Mouse (Mus musculus): ENCODE data around the gene Zbtb32.

Zbtb32 gene

GRCm38 (mm10) chr7:30564970-30565571, 33.6 kb downstream of the Zbtb32 start, which contains the start of gene Igflr1:
Igflr1 (plus strand) TSS chr7:30565427.
- no peak for DNase-seq

DNA sequence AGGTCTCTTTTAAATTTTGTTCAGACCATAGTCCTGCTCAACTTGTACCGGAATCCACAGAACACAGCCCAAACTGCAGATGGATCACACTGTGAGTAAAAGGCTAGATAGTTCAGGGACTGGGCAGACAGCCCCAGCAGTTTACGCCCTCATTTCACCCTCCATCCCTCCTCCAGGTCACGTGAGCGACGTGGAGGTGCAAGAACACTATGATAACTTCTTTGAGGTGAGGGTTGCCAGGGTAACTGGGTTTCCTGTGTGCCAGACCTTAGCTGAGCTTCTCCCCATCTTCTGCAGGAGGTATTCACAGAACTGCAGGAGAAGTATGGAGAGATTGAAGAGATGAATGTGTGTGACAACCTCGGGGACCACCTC, 34.8 kb downstream of the Zbtb32 start:
- peak; percentile 55 for DNase-seq

DNA sequence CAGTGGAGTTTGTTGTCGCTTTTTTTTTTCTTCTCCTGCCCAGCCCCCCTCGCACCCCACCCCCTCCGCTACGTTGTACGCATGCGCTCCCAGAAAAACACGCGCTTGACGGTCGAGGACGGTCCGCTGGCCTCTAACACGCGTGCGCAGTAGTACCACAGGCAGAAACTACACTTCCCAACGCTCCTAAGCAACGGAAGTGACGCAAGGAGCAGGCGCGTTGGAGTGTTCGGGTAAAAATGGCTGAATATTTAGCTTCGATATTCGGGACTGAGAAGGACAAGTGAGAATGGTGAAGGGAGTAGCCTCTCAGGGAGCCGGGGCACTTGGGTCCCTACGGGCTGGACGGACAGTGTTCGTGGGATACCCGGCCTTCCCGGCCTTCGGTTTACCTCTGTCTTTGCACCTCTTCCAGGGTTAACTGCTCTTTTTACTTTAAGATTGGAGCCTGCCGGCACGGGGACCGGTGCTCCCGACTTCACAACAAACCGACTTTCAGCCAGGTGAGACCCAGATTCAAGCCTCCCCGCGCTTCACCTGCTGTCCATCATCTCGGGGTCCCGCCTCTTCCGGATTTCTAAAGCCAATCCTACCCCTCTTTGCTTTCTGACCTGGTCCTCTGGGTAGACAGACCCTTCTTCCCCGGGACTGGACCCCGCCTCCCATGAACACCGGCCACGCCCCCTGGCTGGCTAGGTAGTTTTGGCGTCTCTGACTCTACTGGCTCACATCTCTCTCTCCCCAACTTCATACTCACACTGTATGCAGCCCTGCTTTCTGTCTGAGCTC, 35.4 kb downstream of the Zbtb32 start, which contains the start of the genes U2af1l4, Gm49396 and Psenen:
TSS of gene U2af1l4 (plus strand) at position 185 of the 789 bp plus-strand sequence.
TSS of gene Gm49396 (plus strand) at position 228 of the 789 bp plus-strand sequence.
TSS of gene Psenen (minus strand) at position 511 of the 789 bp plus-strand sequence.
- peak; percentile 97 for DNase-seq

DNA sequence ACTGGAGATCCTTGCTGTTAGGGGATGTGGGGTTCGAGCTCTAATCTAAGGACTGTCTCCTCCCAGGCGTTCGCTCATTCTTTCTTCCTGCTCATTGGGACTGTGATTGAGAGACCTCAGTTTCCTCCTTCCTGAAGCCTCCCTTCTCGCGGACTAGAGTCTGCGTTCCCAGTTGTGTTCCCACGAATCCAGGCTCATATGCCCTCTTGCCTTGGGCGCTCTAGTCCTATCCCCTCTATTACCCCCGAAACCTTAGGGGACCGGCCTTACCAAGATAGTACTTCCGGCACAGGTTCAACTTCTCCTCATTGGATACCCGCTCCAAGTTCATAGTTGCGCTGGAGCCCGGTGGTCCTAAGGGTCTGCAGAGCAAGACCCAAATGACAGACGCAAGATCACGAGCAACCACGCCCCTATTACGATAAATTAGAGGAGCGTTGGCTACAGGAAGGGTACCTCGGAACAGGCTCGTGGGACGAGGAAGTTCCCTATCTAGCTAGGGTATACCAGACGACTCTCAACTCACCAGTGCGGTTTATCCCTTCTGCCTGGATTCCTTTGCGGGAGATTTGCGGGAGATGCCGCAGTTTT, 36.1 kb downstream of the Zbtb32 start:
- peak; percentile 45 for DNase-seq

DNA sequence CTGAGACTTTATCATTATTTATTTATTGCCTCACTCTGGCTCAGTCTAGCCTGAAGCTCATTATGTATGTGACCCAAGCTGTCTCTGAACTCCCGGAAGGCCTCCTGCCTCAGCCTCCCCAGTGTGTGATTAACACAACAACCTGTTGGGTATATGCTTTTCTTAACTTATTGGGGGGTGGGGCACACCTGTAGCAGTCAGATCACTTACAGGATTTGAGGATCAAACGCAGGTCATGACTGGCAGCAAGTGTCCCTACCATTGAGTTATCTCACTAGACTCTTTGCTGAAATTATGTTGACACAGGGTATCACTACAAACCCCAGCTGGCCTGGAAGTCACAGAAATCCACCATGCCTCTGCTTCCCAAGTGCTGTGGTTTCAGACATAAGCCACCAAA, 38.4 kb downstream of the Zbtb32 start:
- no peak for DNase-seq

GRCm38 (mm10) chr7:30559443-30559954, 39.2 kb downstream of the Zbtb32 start, which contains the start of gene Lin37:
Lin37 (minus strand) TSS chr7:30559838.
- DNase-seq = peak; percentile 92

GRCm38 (mm10) chr7:30558656-30559442, 39.9 kb downstream of the Zbtb32 start:
- DNase-seq = no peak

- no peak for DNase-seq
Measured at GRCm38 (mm10) chr7:30557901-30558514, 40.7 kb downstream of the Zbtb32 start.

DNA sequence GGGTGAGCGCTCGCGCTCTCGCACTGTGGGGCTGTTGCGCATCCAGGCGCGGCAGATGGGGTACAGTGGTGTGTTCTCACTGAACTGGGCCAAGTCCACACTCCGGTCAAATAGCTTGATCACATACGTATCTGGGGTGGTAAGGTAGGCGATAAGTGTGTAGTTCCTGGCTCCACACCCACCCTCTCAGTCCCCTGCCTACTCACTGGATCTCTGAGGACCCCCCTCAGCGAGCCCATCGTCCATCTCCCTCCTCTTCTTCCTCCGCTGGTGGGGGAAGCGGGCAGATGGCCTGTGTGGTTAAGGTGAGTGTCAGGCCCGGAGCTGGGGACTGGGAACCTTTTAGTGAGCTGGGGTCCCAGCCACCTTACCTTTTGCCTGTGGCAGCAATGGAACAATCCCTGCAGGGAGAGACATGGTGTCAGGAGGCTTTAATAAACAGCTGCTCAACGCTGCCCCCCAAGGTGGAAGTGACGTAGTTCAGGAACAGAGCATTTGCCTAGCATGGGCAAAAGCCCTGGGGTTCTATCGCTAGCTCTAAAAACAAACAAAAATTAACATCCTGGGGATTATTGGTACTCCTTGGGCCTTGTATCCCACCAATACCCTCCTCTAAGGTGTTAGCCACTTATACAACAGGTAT, 41.7 kb downstream of the Zbtb32 start:
- peak; percentile 74 for DNase-seq

DNA sequence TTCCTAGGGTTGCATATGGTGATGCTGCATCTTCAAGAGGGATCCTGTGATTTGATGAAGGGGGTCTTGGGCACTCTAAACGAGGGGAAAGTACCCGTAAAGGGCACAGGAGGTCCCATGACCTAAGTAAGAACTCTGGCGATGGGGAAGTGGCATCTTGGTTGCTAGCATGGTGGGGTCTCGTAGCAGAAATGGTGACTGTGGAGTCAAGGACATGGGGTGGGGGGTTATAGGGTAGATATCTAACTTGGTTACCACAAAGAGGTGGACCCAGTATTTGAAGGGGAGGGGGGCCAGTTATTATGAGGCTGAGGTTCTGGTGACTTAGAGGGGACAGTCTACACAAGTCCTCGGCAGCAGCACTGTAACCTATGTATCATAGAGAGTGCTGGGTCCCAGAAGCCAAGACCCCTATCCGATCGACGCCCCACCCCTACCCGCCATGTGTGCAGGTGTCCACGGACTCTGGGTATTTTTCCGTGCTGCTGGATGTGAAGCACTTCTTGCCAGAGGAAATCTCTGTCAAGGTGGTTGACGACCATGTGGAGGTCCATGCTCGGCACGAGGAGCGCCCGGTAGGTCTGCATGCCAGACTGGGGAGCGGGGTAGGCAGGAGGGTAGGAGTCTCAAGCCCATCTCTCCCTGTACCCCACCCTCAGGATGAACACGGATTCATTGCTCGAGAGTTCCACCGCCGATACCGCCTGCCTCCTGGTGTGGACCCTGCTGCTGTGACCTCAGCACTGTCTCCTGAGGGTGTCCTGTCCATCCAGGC, 44.7 kb downstream of the Zbtb32 start:
- no peak for DNase-seq

DNA sequence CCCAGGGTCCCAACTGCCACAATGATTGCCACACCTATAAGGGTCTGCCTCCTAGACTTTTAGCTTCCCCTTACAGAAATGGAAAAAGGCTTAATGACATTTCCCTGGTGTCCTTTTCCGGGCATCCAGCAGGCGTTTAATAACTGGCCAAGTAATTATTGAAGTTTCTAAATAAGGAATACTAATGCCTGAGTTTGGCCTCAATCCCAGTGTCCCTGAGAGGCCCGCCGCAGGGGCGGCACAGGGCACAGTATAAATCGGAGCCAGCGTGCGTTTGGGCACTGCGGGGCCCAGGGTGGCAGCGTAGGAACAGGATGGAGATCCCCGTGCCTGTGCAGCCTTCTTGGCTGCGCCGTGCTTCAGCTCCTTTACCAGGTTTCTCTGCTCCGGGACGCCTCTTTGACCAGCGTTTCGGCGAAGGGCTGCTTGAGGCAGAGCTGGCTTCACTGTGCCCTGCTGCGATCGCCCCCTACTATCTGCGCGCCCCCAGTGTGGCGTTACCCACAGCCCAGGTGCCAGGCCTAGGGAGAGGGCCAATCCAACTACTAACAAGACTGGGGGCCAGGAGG, 45.6 kb downstream of the Zbtb32 start:
- peak; percentile 65 for DNase-seq

GRCm38 (mm10) chr7:30552102-30553020, 46.3 kb downstream of the Zbtb32 start, which contains the start of the genes Hspb6 and Proser3:
Hspb6 (plus strand) TSS chr7:30552178.
Proser3 (minus strand) TSS chr7:30552299.
- DNase-seq = peak; percentile 97

DNA sequence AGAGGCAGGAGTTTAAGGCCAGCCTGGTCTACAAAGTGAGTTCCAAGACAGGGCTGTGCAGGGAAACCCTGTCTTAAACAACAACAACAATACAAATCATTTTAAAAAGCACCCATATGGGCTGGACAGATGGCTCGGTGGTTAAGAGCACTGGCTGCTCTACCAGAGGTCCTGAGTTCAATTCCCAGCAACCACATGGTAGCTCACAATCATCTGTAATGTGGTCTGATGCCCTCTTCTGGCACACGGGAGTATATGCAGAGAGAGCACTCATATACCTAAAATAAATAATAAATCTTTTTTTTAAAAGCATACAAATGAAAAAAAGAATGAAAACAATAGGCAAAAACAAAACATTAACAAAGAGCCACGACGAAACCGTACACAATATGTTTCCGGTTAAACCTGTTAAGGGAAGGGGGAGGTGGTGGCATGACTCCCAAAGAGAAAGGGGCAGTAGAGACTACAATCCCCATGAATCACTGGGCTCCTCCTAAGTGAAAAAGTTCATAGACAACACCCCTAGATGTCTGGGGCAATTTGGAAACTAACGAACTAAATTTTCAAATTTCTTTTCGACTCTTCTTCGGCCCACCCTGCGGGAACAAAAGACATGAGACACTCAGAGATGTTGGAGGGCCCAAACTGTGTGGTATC, 47.1 kb downstream of the Zbtb32 start:
- DNase-seq = no peak

- no peak for DNase-seq
Measured at GRCm38 (mm10) chr7:30550603-30551002, 48.1 kb downstream of the Zbtb32 start.

DNA sequence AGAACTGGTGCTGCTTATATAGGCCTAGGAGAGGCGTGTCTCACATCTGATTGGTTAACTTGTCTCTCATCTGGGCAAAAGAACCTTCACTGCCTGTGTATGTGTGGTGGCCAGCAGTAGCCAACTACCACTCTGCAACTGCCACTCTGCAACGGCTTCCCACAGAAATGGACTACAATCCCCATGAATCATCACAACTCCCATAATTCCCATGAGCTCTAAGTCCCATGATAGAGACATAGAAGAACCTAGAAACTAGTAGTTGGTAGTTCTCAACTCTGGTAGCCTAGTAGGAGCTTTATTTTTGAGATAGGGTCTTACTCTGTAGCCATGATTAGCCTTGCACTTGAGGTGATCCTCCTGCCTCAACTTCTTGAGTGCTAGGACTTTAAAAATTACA, 48.8 kb downstream of the Zbtb32 start:
- DNase-seq = no peak

- no peak for DNase-seq
Measured at GRCm38 (mm10) chr7:30544327-30544726, 54.4 kb downstream of the Zbtb32 start.

DNA sequence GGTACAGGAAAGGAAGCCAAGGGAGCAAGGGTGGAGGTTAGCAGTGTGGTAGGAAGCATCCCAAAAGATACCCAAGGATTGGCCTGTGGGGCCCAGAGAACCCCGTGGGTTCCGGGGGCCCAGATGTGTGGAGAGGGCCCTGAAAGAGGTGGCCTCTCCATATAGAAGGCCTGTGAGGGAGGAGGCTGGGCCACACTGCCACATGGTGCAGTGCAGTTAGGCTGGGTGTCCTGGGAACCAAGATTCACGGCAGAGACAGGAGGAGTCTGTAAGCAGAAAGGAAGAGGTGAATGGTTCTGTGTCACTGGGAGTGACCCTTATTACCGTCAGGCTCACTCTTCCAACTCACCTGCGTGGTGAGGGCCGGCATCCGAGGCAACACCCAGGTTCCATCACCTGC, 58.1 kb downstream of the Zbtb32 start:
- DNase-seq = no peak
